Mouse (Mus musculus) adrenal gland, adult (tissue): Measurements from ENCODE around the gene Nacc1.
A peak's percentile ranks its signal among the peaks of the same experiment; 100 is the strongest.
"Not testable (repeated sequence)": the region's sequence is repeated elsewhere in the genome, so short reads cannot be mapped to it uniquely, and the experiment has no call there.

Source experiments
- DNase-seq, 2 experiments: peaks; one replicate each; pipeline ENCODE4 v3.0.0; 2022 to 2023; ENCODE audit warnings: low spot score in 1 of 2; ENCODE audit not compliant: inconsistent age in 2 of 2

Gene Nacc1

GRCm38 (mm10) chr8:84641578-84642361 is 45.9 kb downstream of the Nacc1 start:
- DNase-seq, result peak in 1 of 2 experiments; percentile 39

GRCm38 (mm10) chr8:84640617-84641294 is 46.9 kb downstream of the Nacc1 start:
- peak in 1 of 2 experiments; percentile 29 for DNase-seq

- DNase-seq, result peak in 1 of 2 experiments; percentile 38
Measured at GRCm38 (mm10) chr8:84640010-84640588, 47.6 kb downstream of the Nacc1 start.

GRCm38 (mm10) chr8:84639162-84640009 is 48.3 kb downstream of the Nacc1 start:
- DNase-seq, result peak; percentile 97

- DNase-seq, result peak; percentile 56 to 76
Measured at GRCm38 (mm10) chr8:84638555-84639161, 49.0 kb downstream of the Nacc1 start.

GRCm38 (mm10) chr8:84637946-84638554 is 49.6 kb downstream of the Nacc1 start:
- peak; percentile 20 to 53 for DNase-seq

GRCm38 (mm10) chr8:84636051-84636691 is 51.5 kb downstream of the Nacc1 start:
- peak; percentile 18 to 47 for DNase-seq

- DNase-seq, result peak in 1 of 2 experiments; percentile 49
Measured at GRCm38 (mm10) chr8:84635397-84636050, 52.1 kb downstream of the Nacc1 start.

- peak; percentile 73 to 92 for DNase-seq
Measured at GRCm38 (mm10) chr8:84634849-84635304, 52.8 kb downstream of the Nacc1 start.

GRCm38 (mm10) chr8:84633841-84634584 is 53.6 kb downstream of the Nacc1 start:
- no peak for DNase-seq

GRCm38 (mm10) chr8:84631813-84632212 is 55.8 kb downstream of the Nacc1 start:
- DNase-seq, result no peak

- no peak for DNase-seq
Measured at GRCm38 (mm10) chr8:84630145-84630544, 57.5 kb downstream of the Nacc1 start.

GRCm38 (mm10) chr8:84629586-84629985 is 58.1 kb downstream of the Nacc1 start:
- no peak for DNase-seq

- DNase-seq, result not testable (repeated sequence)
Measured at GRCm38 (mm10) chr8:84623425-84623824, 64.2 kb downstream of the Nacc1 start.

- DNase-seq, result no peak
Measured at GRCm38 (mm10) chr8:84621102-84621625, 66.5 kb downstream of the Nacc1 start.
